Mouse (Mus musculus): ENCODE data around the gene March11. TPM values are rescaled to one million over a fixed set of nuclear protein-coding genes. Genes with fewer than 3 reads are reported as not detected.

The March11 gene
- polyA plus RNA-seq (2014; fragmentation: Illumina TruSeq; extraction: RNeasy Lipid Tissue Mini Kit (QIAGEN cat#74804); ENCODE audit: low read depth, low replicate concordance), result 1.1 TPM

GRCm38 (mm10) chr15:26308629-26309230 is at the start of gene March11:
Gene March11, plus strand, starts transcription at chr15:26309048.

Measured in adrenal gland, adult 10 weeks (tissue).